Mouse (Mus musculus): ENCODE results near the gene Rnf215. TPM values are rescaled to one million over a fixed set of nuclear protein-coding genes. Genes with fewer than 3 reads are reported as not detected.
"Not testable (repeated sequence)": the region's sequence is repeated elsewhere in the genome, so short reads cannot be mapped to it uniquely, and the experiment has no call there.

Gene Rnf215
- 21.2 and 23.4 TPM in 2 replicates for polyA plus RNA-seq (2012; rRNA removed)

DNA sequence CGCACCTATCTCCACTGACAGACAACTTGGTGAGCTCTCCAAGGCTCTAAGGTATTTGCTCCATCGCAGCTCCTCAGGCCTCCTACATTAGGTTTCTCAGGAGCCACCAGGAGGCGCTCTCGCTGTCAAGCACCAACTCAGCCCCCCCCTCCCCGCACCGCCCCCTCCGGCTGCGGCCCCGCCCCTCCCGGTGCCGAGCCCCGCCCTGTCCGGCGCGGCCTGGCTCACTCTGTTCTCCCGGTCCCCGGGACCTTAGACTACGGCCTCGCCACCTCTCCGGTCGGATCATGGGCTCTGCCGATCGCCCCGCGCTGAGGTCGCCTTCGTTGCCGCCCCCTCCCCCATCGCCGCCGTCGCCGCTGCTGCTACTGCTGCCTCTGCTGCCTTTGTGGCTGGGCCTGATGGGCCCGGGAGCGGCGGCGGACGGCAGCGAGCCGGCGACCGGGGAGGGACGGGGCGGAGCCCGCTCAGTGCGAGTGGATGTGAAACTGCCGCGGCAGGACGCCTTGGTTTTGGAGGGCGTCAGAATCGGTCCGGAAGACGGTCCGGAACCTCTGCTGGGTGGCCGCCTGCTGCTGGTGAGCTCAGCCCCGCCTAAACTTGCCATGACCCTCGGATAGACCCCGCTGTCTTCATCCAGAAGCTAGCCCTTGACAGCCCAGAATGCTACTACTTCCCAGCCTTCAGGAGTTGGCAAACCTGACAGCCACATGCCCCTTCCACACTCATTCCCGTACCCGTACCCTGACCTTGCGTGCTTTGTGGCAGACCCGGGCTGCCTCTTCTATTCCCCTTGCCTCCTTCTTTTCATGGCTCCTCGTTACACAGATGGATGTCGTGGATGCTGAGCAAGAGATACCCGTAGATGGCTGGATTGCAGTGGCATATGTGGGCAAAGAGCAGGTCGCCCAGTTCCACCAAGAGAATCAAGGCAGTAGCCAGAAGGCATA, at the start of gene Rnf215:
Gene Rnf215, plus strand, starts transcription at position 217 of the 950 bp plus-strand sequence.
- no peak for DNase-seq (ENCODE audit: low read depth)

- no peak for DNase-seq (ENCODE audit: low read depth)
Measured at GRCm38 (mm10) chr11:4086246-4086645, 48.8 kb upstream of the Rnf215 start.

DNA sequence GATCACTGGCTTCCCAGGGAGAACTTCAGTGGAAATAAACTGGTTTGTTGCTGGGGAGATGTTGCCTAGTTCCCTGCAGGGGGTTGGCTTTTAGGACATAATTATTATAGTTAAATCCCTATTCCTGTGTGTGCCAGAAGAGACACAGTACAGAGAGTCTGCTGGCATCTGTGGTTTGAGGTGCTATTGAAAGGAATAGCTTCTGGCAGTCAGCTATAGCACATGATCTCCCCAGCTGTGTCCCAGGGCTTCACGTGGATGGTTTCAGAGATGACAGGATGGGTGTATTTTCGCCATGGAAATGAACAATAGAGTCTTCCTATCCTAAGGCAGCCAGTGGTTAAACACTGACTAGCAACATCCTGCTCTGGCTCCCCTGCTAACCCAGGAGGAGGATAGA, 47.7 kb upstream of the Rnf215 start:
- no peak for DNase-seq (ENCODE audit: low read depth)

- no peak for DNase-seq (ENCODE audit: low read depth)
Measured at GRCm38 (mm10) chr11:4093459-4094377, 41.3 kb upstream of the Rnf215 start.

DNA sequence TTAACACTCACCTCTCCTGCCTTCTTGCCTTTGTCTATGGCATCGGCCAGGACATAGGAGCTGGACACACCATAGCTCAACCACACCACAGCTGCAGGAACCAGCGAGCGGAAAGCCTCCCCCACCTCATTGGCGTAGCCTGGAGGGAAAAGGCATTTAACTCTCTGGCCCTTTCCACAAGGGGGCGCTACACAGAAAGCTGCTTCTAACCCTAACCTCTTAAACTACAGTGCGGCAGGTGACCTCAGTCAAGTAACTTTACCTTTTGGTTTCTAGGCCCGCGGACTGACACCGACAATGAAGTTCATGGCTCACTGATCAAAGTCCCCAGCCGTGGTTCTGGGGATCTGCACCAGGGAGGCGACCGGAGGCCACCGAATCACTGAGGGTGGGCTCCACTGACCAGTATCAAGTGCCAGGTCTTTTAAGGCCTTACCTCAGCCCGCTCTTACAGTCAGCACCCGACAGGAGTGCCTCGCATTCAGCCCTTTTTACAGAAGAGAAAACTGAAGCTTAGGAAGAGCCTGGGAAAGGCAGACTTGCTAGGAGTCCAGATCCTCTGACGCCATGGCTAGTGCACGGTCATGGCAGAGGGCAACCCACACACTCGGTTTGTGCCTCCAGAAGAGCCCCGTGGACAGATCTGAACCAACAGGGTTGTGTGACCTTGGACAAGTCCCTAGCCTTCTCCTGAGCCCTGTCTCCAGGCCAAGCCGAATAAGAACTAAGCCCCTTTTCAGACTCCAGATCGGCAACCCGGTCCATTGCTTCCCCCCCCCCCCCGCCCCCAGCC, 40.4 kb upstream of the Rnf215 start:
- no peak for DNase-seq (ENCODE audit: low read depth)

- no peak for DNase-seq (ENCODE audit: low read depth)
Measured at GRCm38 (mm10) chr11:4095171-4096053, 39.6 kb upstream of the Rnf215 start, which contains the start of gene Mtfp1. Gene Mtfp1 (minus strand): TSS chr11:4095445.

DNA sequence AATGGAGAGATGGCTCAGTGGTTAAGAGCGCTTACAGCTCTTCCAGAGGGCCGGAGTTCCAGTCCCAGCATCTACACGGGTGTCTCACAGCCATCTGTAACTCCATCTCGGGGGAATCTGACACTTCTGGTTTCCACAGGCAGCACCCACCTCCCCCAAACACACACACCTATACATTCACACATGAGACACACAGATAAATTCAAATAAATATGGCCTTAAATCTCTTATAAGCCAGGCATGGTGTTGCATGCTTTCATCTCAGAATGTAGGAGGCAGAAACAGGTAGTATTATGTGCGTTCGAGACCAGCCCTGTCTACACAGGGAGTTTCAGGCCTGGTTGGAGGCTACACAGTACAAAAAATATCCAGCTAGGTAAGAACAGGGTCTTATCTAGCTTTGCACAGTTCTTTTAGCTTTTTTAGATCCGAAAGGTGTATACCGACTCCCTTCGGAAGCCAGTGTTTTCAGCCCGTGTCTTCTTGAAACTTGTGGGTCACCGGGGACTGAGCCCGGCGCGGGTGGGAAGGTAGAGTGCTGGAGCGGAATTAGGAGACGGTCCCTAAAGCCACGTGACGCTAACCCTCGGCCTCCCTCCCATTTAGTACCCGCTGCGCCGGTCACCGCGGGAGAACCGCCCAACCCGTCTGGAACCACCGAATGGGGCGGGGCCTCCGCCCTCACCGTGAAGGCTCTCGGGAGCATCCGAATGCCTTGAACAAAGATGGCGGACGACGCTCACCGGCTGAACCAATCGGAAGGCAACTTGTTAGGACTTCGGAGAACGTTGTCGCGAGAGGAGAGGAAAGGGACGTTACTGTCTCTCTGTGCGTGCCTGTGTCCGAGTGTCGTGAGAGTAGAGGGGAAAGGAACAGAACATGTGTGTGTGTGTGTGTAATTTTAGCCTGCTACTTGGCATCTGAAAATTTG, 38.7 kb upstream of the Rnf215 start:
- DNase-seq (ENCODE audit: low read depth): peak; percentile 95

DNA sequence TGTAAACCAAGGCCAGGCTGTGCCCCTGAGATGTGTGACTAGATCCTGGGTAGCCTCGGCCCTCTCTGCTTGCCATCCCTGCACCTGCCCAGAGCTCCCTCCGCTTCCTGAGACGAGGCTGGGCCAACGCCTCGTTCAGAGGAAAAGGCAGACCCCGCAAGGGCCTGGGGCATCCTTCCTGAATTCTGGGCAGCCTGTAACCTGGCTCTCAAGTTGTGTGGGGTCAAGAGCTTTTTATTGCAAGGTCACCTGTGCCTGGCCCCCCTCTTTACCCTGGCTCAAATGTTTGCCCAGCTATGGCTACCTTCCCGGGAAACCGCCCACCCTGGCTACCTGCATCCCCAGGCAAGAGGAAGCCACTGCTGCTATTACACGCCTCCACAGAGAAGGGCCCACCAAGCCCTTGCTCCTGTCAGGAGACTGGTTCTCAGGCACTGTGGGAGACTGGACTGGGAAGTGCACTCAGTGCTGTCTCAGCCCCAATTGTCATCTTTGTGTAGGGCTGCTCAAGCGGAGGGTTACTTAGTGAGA, 37.8 kb upstream of the Rnf215 start:
- DNase-seq (ENCODE audit: low read depth): no peak

DNA sequence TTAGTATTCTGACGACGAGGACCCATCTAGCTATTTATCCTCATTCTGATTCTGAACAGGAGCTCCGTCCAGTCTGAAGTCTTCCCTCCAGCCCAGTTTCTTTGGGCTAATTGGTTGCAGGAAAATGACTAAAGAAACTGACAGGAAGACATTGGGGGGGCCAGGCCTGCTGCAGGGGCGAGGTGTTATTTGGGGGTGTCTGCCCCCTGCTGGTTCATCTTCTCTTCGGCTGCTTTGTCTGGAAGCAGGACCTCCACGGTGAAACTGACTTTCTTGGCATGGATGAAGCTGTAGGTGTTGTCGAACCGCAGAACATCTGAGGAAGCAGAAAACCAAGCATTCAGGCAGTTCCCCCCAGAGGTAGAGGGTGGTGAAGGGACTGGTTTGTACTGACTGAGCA, 36.9 kb upstream of the Rnf215 start:
- DNase-seq (ENCODE audit: low read depth): no peak

DNA sequence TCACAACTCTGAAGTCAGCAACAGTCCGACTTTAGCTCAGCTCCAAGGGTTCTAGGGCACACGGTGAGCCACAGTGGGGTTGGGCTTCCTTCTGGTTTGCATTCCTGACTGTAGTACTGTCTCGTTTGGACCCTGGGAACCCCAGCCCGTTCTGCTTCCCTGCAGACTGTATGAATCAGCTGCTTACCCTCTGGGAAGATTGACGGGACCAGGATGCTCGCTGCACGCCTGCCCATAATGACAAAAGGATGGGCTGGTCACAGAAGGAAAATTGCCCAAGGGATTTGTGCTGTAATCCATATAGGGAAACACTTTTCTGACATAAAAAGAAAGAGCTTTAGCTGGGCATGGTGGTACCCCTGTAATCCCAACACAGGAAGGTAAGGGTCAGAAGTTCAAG, 36.2 kb upstream of the Rnf215 start:
- DNase-seq (ENCODE audit: low read depth): no peak

DNA sequence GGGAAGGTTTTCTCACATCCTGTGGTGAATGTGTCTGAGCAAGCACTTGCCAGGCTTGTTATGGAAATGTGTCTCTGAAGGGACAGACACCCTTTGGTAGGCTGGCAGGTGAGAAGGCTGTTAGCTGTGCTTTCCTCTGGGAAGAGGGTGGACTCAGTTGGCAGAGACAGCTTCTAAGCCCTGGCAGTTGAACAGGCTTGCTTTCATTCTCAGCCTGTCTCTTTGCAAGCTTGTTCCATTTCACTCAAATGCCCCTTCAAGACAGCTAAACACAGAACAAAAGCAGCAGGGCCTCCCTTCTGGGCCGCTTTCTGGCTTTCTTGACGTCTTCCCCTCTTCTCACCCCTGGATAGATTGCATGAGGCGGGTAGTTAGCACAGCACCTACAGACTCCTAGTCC, 35.6 kb upstream of the Rnf215 start:
- no peak for DNase-seq (ENCODE audit: low read depth)

GRCm38 (mm10) chr11:4101851-4102250, 33.2 kb upstream of the Rnf215 start:
- no peak for DNase-seq (ENCODE audit: low read depth)

GRCm38 (mm10) chr11:4103522-4103921, 31.5 kb upstream of the Rnf215 start:
- DNase-seq (ENCODE audit: low read depth): no peak

GRCm38 (mm10) chr11:4104989-4105388, 30.0 kb upstream of the Rnf215 start:
- DNase-seq (ENCODE audit: low read depth): no peak

DNA sequence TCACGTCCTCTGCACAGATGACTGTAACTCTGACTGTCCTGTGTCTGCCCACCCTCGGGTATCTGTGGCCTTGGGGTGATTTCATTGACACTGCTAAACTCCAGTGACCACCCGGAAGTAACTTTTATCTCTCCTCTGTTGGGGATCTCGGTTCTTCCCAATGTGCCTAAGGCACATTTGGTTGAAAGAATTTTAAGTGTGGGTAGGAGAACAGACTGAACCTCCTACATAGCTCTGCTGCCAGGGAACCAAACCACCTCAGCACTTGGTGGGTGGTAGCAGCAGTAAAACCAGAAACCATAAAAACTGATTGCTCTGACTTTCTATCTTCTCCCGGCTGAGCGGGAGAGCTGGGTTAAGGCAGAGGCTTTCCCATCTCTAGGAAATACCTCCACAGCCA, 29.6 kb upstream of the Rnf215 start:
- DNase-seq (ENCODE audit: low read depth): no peak

GRCm38 (mm10) chr11:4107901-4108300, 27.1 kb upstream of the Rnf215 start:
- not testable (repeated sequence) for DNase-seq (ENCODE audit: low read depth)

DNA sequence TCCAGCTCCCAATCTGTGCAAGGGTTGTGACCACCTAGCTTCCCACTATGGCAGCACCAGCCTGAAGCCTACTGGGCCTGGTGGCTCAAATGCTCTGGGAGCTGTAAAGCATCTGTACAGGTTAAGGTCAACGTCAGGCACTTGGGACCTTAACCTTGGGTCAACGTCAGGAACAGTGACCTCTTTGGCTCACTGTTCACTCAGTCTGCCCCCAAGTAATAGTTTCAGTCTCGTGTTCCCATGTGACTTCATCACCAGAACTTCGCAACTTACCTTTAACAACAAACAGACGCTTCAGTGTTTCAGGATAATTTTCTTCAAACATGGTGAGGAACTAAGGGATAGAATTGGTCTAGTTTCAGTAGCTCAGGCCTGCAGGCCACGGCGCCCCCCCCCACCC, 26.3 kb upstream of the Rnf215 start:
- DNase-seq (ENCODE audit: low read depth): no peak

DNA sequence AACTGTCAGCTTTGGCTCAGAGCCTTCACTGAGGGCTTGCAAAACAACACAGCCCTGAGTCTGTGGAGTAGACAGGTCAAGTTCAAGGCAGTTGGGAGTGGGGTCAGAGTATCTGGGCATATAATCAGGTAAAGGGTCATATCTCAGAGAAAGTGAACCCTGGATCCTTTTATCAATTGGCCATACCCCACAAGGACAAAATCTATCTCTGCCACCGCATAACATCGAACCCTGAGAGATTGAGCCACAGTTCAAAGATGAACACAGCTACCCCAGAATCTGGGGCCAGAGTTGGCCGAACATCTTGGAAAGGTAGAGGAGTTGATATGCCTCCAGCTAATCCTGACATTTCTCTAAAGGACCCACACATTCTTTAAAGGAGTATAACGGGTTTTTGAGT, 23.0 kb upstream of the Rnf215 start:
- DNase-seq (ENCODE audit: low read depth): no peak

DNA sequence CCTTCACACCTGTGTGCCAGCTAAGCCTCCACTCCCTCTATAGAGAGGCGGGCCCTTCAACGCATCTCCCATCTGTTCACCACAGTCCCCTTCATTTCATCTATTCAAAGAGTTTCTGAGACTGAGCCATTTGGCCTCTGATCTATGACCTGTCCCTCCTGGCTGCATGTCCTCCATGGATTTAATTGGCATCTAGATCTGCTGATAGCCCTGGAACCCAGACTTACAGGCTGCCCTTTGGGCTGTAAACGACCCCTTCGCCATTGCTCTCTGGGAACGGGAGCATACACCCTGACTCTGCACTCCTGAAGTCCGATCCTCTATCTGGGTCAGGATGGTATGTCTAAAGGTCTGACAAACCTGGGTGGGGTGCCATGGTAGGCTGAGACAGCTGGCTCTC, 22.1 kb upstream of the Rnf215 start:
- DNase-seq (ENCODE audit: low read depth): no peak
